Mouse (Mus musculus) hindbrain, embryonic 12.5 days (tissue): ENCODE data around the gene Myl6b. TPM values are rescaled to one million over a fixed set of nuclear protein-coding genes. Genes with fewer than 3 reads are reported as not detected.
"Not testable (repeated sequence)": the region's sequence is repeated elsewhere in the genome, so short reads cannot be mapped to it uniquely, and the experiment has no call there.

Source experiments
- ATAC-seq: fragments of 200-750 bp; cut with Nextera tagmentation; 2 replicates; pipeline ENCODE4 v1.8.0; 2017; ENCODE audit warnings: moderate TSS enrichment; ENCODE audit not compliant: low FRiP score
- H3K27ac ChIP-seq: fragments of 300-500 bp; sonication (generic); 2 replicates; pipeline ENCODE4 v1.5.1; 2016; ENCODE audit warnings: mild to moderate bottlenecking
- H3K27me3 ChIP-seq: fragments of 300-500 bp; sonication (generic); 2 replicates; pipeline ENCODE4 v1.6.1; 2016; ENCODE audit warnings: mild to moderate bottlenecking
- H3K36me3 ChIP-seq: fragments of 300-500 bp; sonication (generic); 2 replicates; pipeline ENCODE4 v1.6.1; 2016; ENCODE audit warnings: mild to moderate bottlenecking
- H3K4me1 ChIP-seq: fragments of 300-500 bp; sonication (generic); 2 replicates; pipeline ENCODE4 v1.6.1; 2016
- H3K4me2 ChIP-seq: fragments of 300-500 bp; sonication (generic); replicated peaks from 2 replicates; pipeline ENCODE4 v1.6.1; 2016; ENCODE audit warnings: mild to moderate bottlenecking
- H3K4me3 ChIP-seq: fragments of 300-500 bp; sonication (generic); 2 replicates; pipeline ENCODE4 v1.5.1; 2016; ENCODE audit warnings: mild to moderate bottlenecking
- H3K9ac ChIP-seq: fragments of 300-500 bp; sonication (generic); 2 replicates; pipeline ENCODE4 v1.6.1; 2016; ENCODE audit warnings: mild to moderate bottlenecking, moderate library complexity
- H3K9me3 ChIP-seq: fragments of 300-500 bp; sonication (generic); replicated peaks from 2 replicates; pipeline ENCODE4 v1.6.1; 2016; ENCODE audit warnings: mild to moderate bottlenecking
- WGBS: fragments of 180-500 bp; shearing (Covaris S2); methylation state at CpG from one replicate; pipeline ENCODE4 v1.1.7; 2016; 5-methylcytosine and 5-hydroxymethylcytosine counted together
- polyA plus RNA-seq: library from polyadenylated mRNA; unstranded; fragments of >200 nt; fragmentation: Nextera tagmentation; extraction: Ambion mirVana; gene quantifications from 2 replicates; pipeline ENCODE4 v1.2.1, GENCODE M21; 2016

Myl6b gene
- polyA plus RNA-seq, 1 experiment from 2014 or later: 2.9 TPM

GRCm38 (mm10) chr10:128497134-128497737, 1.2 kb downstream of the Myl6b start:
- Histone ChIP-seq H3K36me3 (no peaks in the 10 kb centered on the region), H3K27ac (no peak overlapping the region), H3K9me3 (no peaks in the 10 kb centered on the region), H3K4me1 (peaks cover 24% of the 10 kb centered on the region), H3K4me2 (no peak overlapping the region; the same call in 1 of the 2 replicates), H3K4me3 (no peak overlapping the region), H3K9ac (no peak overlapping the region), H3K27me3 (no peaks in the 10 kb centered on the region)
- whole genome bisulfite sequencing: 43% methylated on average over 6 of the region's 6 CpGs
- ATAC-seq: no peak

GRCm38 (mm10) chr10:128496509-128497077, 1.9 kb downstream of the Myl6b start:
- Histone ChIP-seq H3K27ac (no peak overlapping the region), H3K4me1 (peaks cover 30% of the 10 kb centered on the region), H3K4me2 (no peak overlapping the region), H3K9ac (no peak overlapping the region), H3K4me3 (no peak overlapping the region), H3K9me3 (no peaks in the 10 kb centered on the region), H3K36me3 (peaks cover 4% of the 10 kb centered on the region), H3K27me3 (no peaks in the 10 kb centered on the region)
- whole genome bisulfite sequencing: 40% methylated on average over 6 of the region's 6 CpGs
- ATAC-seq: no peak

GRCm38 (mm10) chr10:128495903-128496302, 2.6 kb downstream of the Myl6b start:
- no peaks in the 10 kb centered on the region for H3K27me3 ChIP-seq
- no peak overlapping the region for H3K4me3 ChIP-seq
- H3K27ac ChIP-seq: no peak overlapping the region
- no peak overlapping the region for H3K9ac ChIP-seq
- no peak overlapping the region for H3K4me2 ChIP-seq
- WGBS: 82% methylated on average over 4 of the region's 4 CpGs
- no peaks in the 10 kb centered on the region for H3K9me3 ChIP-seq
- peaks cover 11% of the 10 kb centered on the region for H3K36me3 ChIP-seq
- peaks cover 37% of the 10 kb centered on the region for H3K4me1 ChIP-seq
- no peak for ATAC-seq

- Histone ChIP-seq H3K4me2 (peak overlapping the region; percentile 66), H3K4me1 (peaks cover 38% of the 10 kb centered on the region), H3K9me3 (no peaks in the 10 kb centered on the region), H3K27ac (no peak overlapping the region), H3K9ac (0 out of 2 replicates have a peak overlapping the region, but pooled peaks have one; percentile 83), H3K27me3 (no peaks in the 10 kb centered on the region), H3K4me3 (peak overlapping the region; percentile 75; the same call in 1 of the 2 replicates), H3K36me3 (peaks cover 18% of the 10 kb centered on the region)
- 74% methylated on average over 2 of the region's 2 CpGs for WGBS
- no peak for ATAC-seq
Observed at GRCm38 (mm10) chr10:128495270-128495669, 3.2 kb downstream of the Myl6b start.

- Histone ChIP-seq H3K4me2 (peak overlapping the region; percentile 66), H3K36me3 (peaks cover 23% of the 10 kb centered on the region), H3K4me3 (peak overlapping the region; percentile 75), H3K9me3 (no peaks in the 10 kb centered on the region), H3K27me3 (no peaks in the 10 kb centered on the region), H3K9ac (peak overlapping the region; percentile 83), H3K27ac (peak overlapping the region; percentile 92), H3K4me1 (peaks cover 38% of the 10 kb centered on the region)
- ATAC-seq: no peak
- 57% methylated on average over 11 of the region's 11 CpGs for WGBS
Observed at GRCm38 (mm10) chr10:128494667-128495245, 3.7 kb downstream of the Myl6b start.

GRCm38 (mm10) chr10:128493695-128494666, 4.5 kb downstream of the Myl6b start, which contains the start of gene Myl6:
Myl6 (minus strand) TSS chr10:128494145.
- peak within 1 kb of the TSS; percentile 66 for H3K4me2 ChIP-seq
- peak within 1 kb of the TSS; percentile 75 for H3K4me3 ChIP-seq
- H3K27me3 ChIP-seq: no peaks in the 10 kb centered on the region
- ATAC-seq: peak; percentile 94
- peak within 1 kb of the TSS; percentile 92 for H3K27ac ChIP-seq
- peaks cover 30% of the 10 kb centered on the region for H3K36me3 ChIP-seq
- H3K9ac ChIP-seq: peak within 1 kb of the TSS; percentile 83
- WGBS: under 1% methylated on average over 45 of the region's 45 CpGs
- no peaks in the 10 kb centered on the region for H3K9me3 ChIP-seq
- H3K4me1 ChIP-seq: peaks cover 35% of the 10 kb centered on the region

- H3K36me3 ChIP-seq: peaks cover 37% of the 10 kb centered on the region
- ATAC-seq: peak; percentile 55
Observed at GRCm38 (mm10) chr10:128493319-128493694, 5.2 kb downstream of the Myl6b start.

GRCm38 (mm10) chr10:128492633-128493311, 5.7 kb downstream of the Myl6b start:
- Histone ChIP-seq H3K4me3 (peak overlapping the region; percentile 75), H3K4me2 (peak overlapping the region; percentile 66), H3K36me3 (peaks cover 42% of the 10 kb centered on the region), H3K4me1 (peaks cover 32% of the 10 kb centered on the region), H3K9ac (peak overlapping the region; percentile 83), H3K27me3 (no peaks in the 10 kb centered on the region), H3K9me3 (no peaks in the 10 kb centered on the region), H3K27ac (peak overlapping the region; percentile 92)
- 32% methylated on average over 12 of the region's 12 CpGs for WGBS
- peak; percentile 39 for ATAC-seq

More at GRCm38 (mm10) chr10:128493319-128493694, 5.2 kb downstream of the Myl6b start:
- no peaks in the 10 kb centered on the region for H3K27me3 ChIP-seq
- peak overlapping the region; percentile 92 for H3K27ac ChIP-seq
- peak overlapping the region; percentile 83 for H3K9ac ChIP-seq
- peak overlapping the region; percentile 75 for H3K4me3 ChIP-seq
- H3K4me1 ChIP-seq: peaks cover 35% of the 10 kb centered on the region
- WGBS: under 1% methylated on average over 12 of the region's 12 CpGs
- H3K9me3 ChIP-seq: no peaks in the 10 kb centered on the region
- peak overlapping the region; percentile 66 for H3K4me2 ChIP-seq

GRCm38 (mm10) chr10:128492051-128492450, 6.4 kb downstream of the Myl6b start:
- peak overlapping the region; percentile 66 for H3K4me2 ChIP-seq
- 67% methylated on average over 8 of the region's 8 CpGs for WGBS
- not testable (repeated sequence) for ATAC-seq, H3K27me3 ChIP-seq, H3K9me3 ChIP-seq
- H3K9ac ChIP-seq: peak overlapping the region; percentile 83
- H3K36me3 ChIP-seq: peaks cover 50% of the 10 kb centered on the region
- peak overlapping the region; percentile 92 for H3K27ac ChIP-seq
- H3K4me1 ChIP-seq: peaks cover 31% of the 10 kb centered on the region
- peak overlapping the region; percentile 75 for H3K4me3 ChIP-seq

GRCm38 (mm10) chr10:128491495-128491894, 7.0 kb downstream of the Myl6b start:
- H3K4me1 ChIP-seq: peaks cover 31% of the 10 kb centered on the region
- no peak for ATAC-seq
- H3K4me3 ChIP-seq: peak overlapping the region; percentile 75
- peak overlapping the region; percentile 66 for H3K4me2 ChIP-seq
- H3K9me3 ChIP-seq: no peaks in the 10 kb centered on the region
- peaks cover 55% of the 10 kb centered on the region for H3K36me3 ChIP-seq
- H3K27ac ChIP-seq: peak overlapping the region; percentile 52
- H3K9ac ChIP-seq: no peak overlapping the region
- WGBS: 65% methylated on average over 6 of the region's 6 CpGs
- no peaks in the 10 kb centered on the region for H3K27me3 ChIP-seq

GRCm38 (mm10) chr10:128490912-128491311, 7.6 kb downstream of the Myl6b start:
- ATAC-seq: no peak
- WGBS: 55% methylated on average over 5 of the region's 5 CpGs
- Histone ChIP-seq H3K27me3 (no peaks in the 10 kb centered on the region), H3K4me2 (0 out of 2 replicates have a peak overlapping the region, but pooled peaks have one; percentile 66), H3K4me3 (0 out of 2 replicates have a peak overlapping the region, but pooled peaks have one; percentile 75), H3K4me1 (peaks cover 31% of the 10 kb centered on the region), H3K9me3 (no peaks in the 10 kb centered on the region), H3K27ac (peak overlapping the region; percentile 52; the same call in 1 of the 2 replicates), H3K9ac (no peak overlapping the region), H3K36me3 (peaks cover 60% of the 10 kb centered on the region)
